Mouse (Mus musculus) hindbrain, embryonic 15.5 days (tissue): ENCODE data around the gene Slc18a3. TPM values are rescaled to one million over a fixed set of nuclear protein-coding genes. Genes with fewer than 3 reads are reported as not detected.

ENCODE experiments used
- ATAC-seq: fragments of 200-750 bp; cut with Nextera tagmentation; 2 replicates; pipeline ENCODE4 v1.8.0; 2017; ENCODE audit warnings: low read depth, moderate number of reproducible peaks, moderate TSS enrichment; ENCODE audit not compliant: low FRiP score
- H3K27ac ChIP-seq: fragments of 300-500 bp; sonication (generic); replicated peaks from 2 replicates; pipeline ENCODE4 v1.5.1; 2015; ENCODE audit warnings: mild to moderate bottlenecking, inconsistent platforms
- H3K27me3 ChIP-seq: fragments of 300-500 bp; sonication (generic); 2 replicates; pipeline ENCODE4 v1.6.1; 2015; ENCODE audit warnings: control low read depth, inconsistent platforms
- H3K36me3 ChIP-seq: fragments of 300-500 bp; sonication (generic); 2 replicates; pipeline ENCODE4 v1.6.1; 2015; ENCODE audit warnings: control low read depth, inconsistent platforms
- H3K4me1 ChIP-seq: fragments of 300-500 bp; sonication (generic); replicated peaks from 2 replicates; pipeline ENCODE4 v1.6.1; 2015; ENCODE audit warnings: control low read depth, inconsistent platforms
- H3K4me2 ChIP-seq: fragments of 300-500 bp; sonication (generic); 2 replicates; pipeline ENCODE4 v1.6.1; 2015; ENCODE audit warnings: moderate library complexity, mild to moderate bottlenecking, inconsistent platforms
- H3K4me3 ChIP-seq: fragments of 300-500 bp; sonication (generic); 2 replicates; pipeline ENCODE4 v1.5.1; 2015; ENCODE audit warnings: mild to moderate bottlenecking, inconsistent platforms
- H3K9ac ChIP-seq: fragments of 300-500 bp; sonication (generic); 2 replicates; pipeline ENCODE4 v1.6.1; 2015; ENCODE audit warnings: inconsistent platforms
- H3K9me3 ChIP-seq: fragments of 300-500 bp; sonication (generic); 2 replicates; pipeline ENCODE4 v1.6.1; 2016; ENCODE audit warnings: control low read depth, inconsistent platforms
- WGBS: fragments of 180-500 bp; shearing (Covaris S2); methylation state at CpG from one replicate; pipeline ENCODE4 v1.1.7; 2015; 5-methylcytosine and 5-hydroxymethylcytosine counted together
- polyA plus RNA-seq: library from polyadenylated mRNA; unstranded; fragments of >200 nt; fragmentation: Nextera tagmentation; extraction: Ambion mirVana; gene quantifications from 2 replicates; pipeline ENCODE4 v1.2.1, GENCODE M21; 2015

Gene Slc18a3
- 18.5 and 19.4 TPM in 2 replicates for polyA plus RNA-seq

- ATAC-seq, result no peak
Measured at GRCm38 (mm10) chr14:32464601-32465505, at the start of gene Slc18a3. Gene Slc18a3, minus strand, starts transcription at chr14:32464850.

DNA sequence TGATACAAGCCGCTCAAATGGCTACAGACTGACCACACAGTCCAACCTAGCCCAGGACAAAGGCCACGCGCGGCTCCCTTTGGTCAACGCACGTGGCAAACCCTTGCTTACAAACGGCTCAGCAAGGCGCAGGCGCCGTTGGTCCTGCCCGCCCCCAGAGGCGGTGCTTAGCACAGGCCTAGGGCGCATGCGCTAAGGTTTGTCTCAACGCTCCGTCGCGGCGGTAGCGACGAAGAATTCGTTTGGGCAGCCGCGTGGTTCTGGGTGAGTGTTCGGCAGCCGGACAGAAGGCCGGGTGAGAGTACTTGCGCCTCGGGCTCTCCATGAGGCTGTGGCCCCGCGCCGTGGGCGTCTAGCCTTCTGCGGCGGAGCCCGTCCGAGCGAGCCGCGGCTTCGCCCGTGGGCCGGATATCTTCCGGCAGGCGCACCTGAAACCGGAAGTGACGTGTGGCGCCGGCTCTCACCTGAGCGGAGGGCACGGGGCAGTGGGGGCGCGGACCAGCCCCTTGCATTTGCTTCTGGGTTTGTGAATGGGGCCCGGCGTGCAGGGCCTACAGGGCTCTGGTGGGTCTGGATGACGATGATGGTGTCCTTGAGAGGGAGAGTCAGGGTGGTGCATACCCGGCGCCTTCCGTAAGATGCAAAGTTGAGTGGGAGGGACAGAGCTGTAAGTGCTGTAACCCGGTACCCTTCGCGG lies 48.8 kb upstream of the Slc18a3 start, which contains the start of gene Ercc6:
Ercc6 (plus strand) TSS at position 186 of the 697 bp plus-strand sequence.
- ATAC-seq, result peak; percentile 94
- H3K27me3 ChIP-seq, result no peaks in the 10 kb centered on the region
- H3K27ac ChIP-seq, result peak within 1 kb of the TSS; percentile 92
- H3K4me1 ChIP-seq, result peaks cover 22% of the 10 kb centered on the region
- H3K4me3 ChIP-seq, result peak within 1 kb of the TSS; percentile 76
- H3K4me2 ChIP-seq, result peak within 1 kb of the TSS; percentile 73
- no peaks in the 10 kb centered on the region for H3K9me3 ChIP-seq
- H3K9ac ChIP-seq, result peak within 1 kb of the TSS; percentile 72
- under 1% methylated on average over 62 of the region's 62 CpGs for WGBS
- peaks cover 8% of the 10 kb centered on the region for H3K36me3 ChIP-seq

More at GRCm38 (mm10) chr14:32464601-32465505, at the start of gene Slc18a3:
- H3K4me2 ChIP-seq, result peak within 1 kb of the TSS; percentile 66
- peak within 1 kb of the TSS; percentile 43 for H3K4me3 ChIP-seq
- no peak within 1 kb of the TSS for H3K27ac ChIP-seq
- H3K9me3 ChIP-seq, result no peaks in the 10 kb centered on the region
- WGBS, result 2% methylated on average over 68 of the region's 70 CpGs
- H3K27me3 ChIP-seq, result peaks cover 79% of the 10 kb centered on the region
- H3K4me1 ChIP-seq, result peaks cover 25% of the 10 kb centered on the region
- H3K36me3 ChIP-seq, result no peaks in the 10 kb centered on the region
- peak within 1 kb of the TSS; percentile 23; the same call in 1 of the 2 replicates for H3K9ac ChIP-seq

- no peaks in the 10 kb centered on the region for H3K9me3 ChIP-seq
- H3K4me3 ChIP-seq, result peak overlapping the region; percentile 76
- peak overlapping the region; percentile 92 for H3K27ac ChIP-seq
- H3K9ac ChIP-seq, result peak overlapping the region; percentile 72
- H3K27me3 ChIP-seq, result no peaks in the 10 kb centered on the region
- peaks cover 8% of the 10 kb centered on the region for H3K36me3 ChIP-seq
- WGBS, result 38% methylated on average over 9 of the region's 9 CpGs
- peaks cover 22% of the 10 kb centered on the region for H3K4me1 ChIP-seq
- peak overlapping the region; percentile 73 for H3K4me2 ChIP-seq
- peak; percentile 59 for ATAC-seq
Measured at GRCm38 (mm10) chr14:32512912-32513311, 48.3 kb upstream of the Slc18a3 start.

- Histone ChIP-seq H3K36me3 (no peaks in the 10 kb centered on the region), H3K27me3 (no peaks in the 10 kb centered on the region), H3K9me3 (no peaks in the 10 kb centered on the region), H3K4me3 (no peak overlapping the region), H3K4me2 (no peak overlapping the region), H3K27ac (no peak overlapping the region), H3K9ac (no peak overlapping the region), H3K4me1 (peaks cover 11% of the 10 kb centered on the region)
- no peak for ATAC-seq
- 92% methylated on average over 6 of the region's 6 CpGs for WGBS
Measured at GRCm38 (mm10) chr14:32509443-32509961, 44.9 kb upstream of the Slc18a3 start.

GRCm38 (mm10) chr14:32508105-32508835 lies 43.6 kb upstream of the Slc18a3 start:
- H3K4me3 ChIP-seq, result no peak overlapping the region
- 0 out of 2 replicates have a peak, but pooled peaks cover 5% of the 10 kb centered on the region for H3K4me1 ChIP-seq
- no peaks in the 10 kb centered on the region for H3K9me3 ChIP-seq
- WGBS, result 74% methylated on average over 10 of the region's 10 CpGs
- H3K27me3 ChIP-seq, result no peaks in the 10 kb centered on the region
- ATAC-seq, result no peak
- H3K36me3 ChIP-seq, result no peaks in the 10 kb centered on the region
- H3K9ac ChIP-seq, result no peak overlapping the region
- no peak overlapping the region for H3K4me2 ChIP-seq
- H3K27ac ChIP-seq, result no peak overlapping the region

GRCm38 (mm10) chr14:32507216-32507615 lies 42.6 kb upstream of the Slc18a3 start:
- Histone ChIP-seq H3K9me3 (no peaks in the 10 kb centered on the region), H3K9ac (no peak overlapping the region), H3K36me3 (no peaks in the 10 kb centered on the region), H3K4me2 (no peak overlapping the region), H3K27ac (no peak overlapping the region), H3K27me3 (no peaks in the 10 kb centered on the region), H3K4me1 (no peaks in the 10 kb centered on the region), H3K4me3 (no peak overlapping the region)
- WGBS, result 69% methylated on average over 4 of the region's 4 CpGs
- ATAC-seq, result no peak

GRCm38 (mm10) chr14:32506329-32506728 lies 41.7 kb upstream of the Slc18a3 start:
- H3K4me1 ChIP-seq, result no peaks in the 10 kb centered on the region
- 89% methylated on average over 10 of the region's 10 CpGs for WGBS
- H3K4me3 ChIP-seq, result no peak overlapping the region
- no peak overlapping the region for H3K9ac ChIP-seq
- no peak overlapping the region for H3K27ac ChIP-seq
- H3K36me3 ChIP-seq, result no peaks in the 10 kb centered on the region
- ATAC-seq, result no peak
- no peaks in the 10 kb centered on the region for H3K9me3 ChIP-seq
- H3K27me3 ChIP-seq, result no peaks in the 10 kb centered on the region
- no peak overlapping the region for H3K4me2 ChIP-seq

- no peak for ATAC-seq
- WGBS, result 82% methylated on average over 1 of the region's 1 CpGs
- Histone ChIP-seq H3K4me1 (no peaks in the 10 kb centered on the region), H3K27ac (no peak overlapping the region), H3K4me2 (no peak overlapping the region), H3K36me3 (no peaks in the 10 kb centered on the region), H3K9ac (no peak overlapping the region), H3K4me3 (no peak overlapping the region), H3K9me3 (no peaks in the 10 kb centered on the region), H3K27me3 (no peaks in the 10 kb centered on the region)
Measured at GRCm38 (mm10) chr14:32503897-32504296, 39.2 kb upstream of the Slc18a3 start.

DNA sequence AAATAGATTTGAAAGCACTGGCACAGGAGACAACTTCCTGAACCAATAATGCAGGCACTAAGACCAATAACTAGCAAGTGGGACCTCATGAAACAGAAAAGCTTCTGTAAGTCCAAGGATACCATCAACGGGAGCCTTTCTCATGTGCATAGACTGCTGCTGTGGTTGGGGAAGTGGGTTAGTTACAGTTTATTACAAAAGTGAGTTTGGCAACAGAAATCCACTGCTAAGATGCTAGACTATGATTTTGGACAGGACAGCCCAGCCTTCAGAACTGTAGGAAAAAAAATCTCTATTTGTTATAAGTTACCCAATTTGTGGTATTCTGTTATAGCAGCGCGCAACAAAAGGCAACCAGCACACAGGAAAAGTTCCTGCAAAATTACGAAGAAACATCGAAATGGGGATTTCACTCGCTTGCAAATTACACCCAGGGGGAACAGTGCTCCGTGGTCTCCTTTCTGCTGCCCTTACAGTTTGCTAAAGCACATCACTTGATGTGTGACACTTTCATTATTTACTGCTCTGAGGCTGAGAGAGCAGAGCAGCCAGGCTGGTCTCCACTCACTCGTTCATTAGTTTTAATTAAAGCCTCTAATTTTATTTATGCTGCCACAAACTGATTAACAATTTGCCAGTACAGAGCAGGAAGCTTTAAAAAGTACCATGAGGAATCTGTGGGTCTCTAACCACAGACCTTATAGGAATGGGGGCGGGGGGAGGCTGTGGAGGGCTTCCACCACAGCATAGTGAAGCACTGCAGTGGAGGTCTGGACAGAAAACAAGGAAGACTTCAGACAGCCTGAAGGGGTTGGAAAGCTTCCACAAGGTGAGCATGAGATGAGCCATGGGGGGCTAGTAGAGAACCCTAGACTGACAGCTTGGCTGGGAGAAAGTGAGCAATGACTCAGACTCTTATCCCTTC lies 38.4 kb upstream of the Slc18a3 start:
- Histone ChIP-seq H3K27ac (no peak overlapping the region), H3K27me3 (no peaks in the 10 kb centered on the region), H3K9ac (no peak overlapping the region), H3K4me1 (no peaks in the 10 kb centered on the region), H3K36me3 (no peaks in the 10 kb centered on the region), H3K4me2 (no peak overlapping the region), H3K4me3 (no peak overlapping the region), H3K9me3 (no peaks in the 10 kb centered on the region)
- 73% methylated on average over 9 of the region's 9 CpGs for WGBS
- ATAC-seq, result peak; percentile 3; the same call in 1 of the 2 replicates

- ATAC-seq, result no peak
- no peak overlapping the region for H3K27ac ChIP-seq
- no peak overlapping the region for H3K4me3 ChIP-seq
- WGBS, result 68% methylated on average over 2 of the region's 2 CpGs
- no peak overlapping the region for H3K4me2 ChIP-seq
- H3K27me3 ChIP-seq, result no peaks in the 10 kb centered on the region
- no peaks in the 10 kb centered on the region for H3K4me1 ChIP-seq
- no peaks in the 10 kb centered on the region for H3K9me3 ChIP-seq
- H3K9ac ChIP-seq, result no peak overlapping the region
- no peaks in the 10 kb centered on the region for H3K36me3 ChIP-seq
Measured at GRCm38 (mm10) chr14:32501303-32501702, 36.7 kb upstream of the Slc18a3 start.
